Mouse (Mus musculus) liver, adult 2 months (tissue): ENCODE data around the gene Cobl.

Source experiments
- CTCF ChIP-seq: fragments of 200-500 bp; IDR thresholded peaks from 2 replicates; pipeline ENCODE4 v1.5.1; 2011; ENCODE audit warnings: low read depth, low read length, control low read depth
- POLR2A ChIP-seq: fragments of 200-500 bp; IDR thresholded peaks from 2 replicates; pipeline ENCODE4 v1.6.1; 2011; ENCODE audit warnings: low read length, control low read depth; ENCODE audit not compliant: insufficient read depth; ENCODE audit errors: extremely low read depth

- TF ChIP-seq CTCF (no peak), POLR2A (no peak)
Measured at GRCm38 (mm10) chr11:12458814-12459213, 5.9 kb downstream of the Cobl start.
